Mouse (Mus musculus) ovary, adult 18-20 months (tissue): ENCODE results near the gene Thap8.
"Not testable (repeated sequence)": the region's sequence is repeated elsewhere in the genome, so short reads cannot be mapped to it uniquely, and the experiment has no call there.

ENCODE experiments used
- DNase-seq: peaks from one replicate; pipeline ENCODE4 v3.0.0; 2022; ENCODE audit warnings: low spot score, mixed read lengths

Gene Thap8

GRCm38 (mm10) chr7:30279951-30280669, at the start of gene Thap8, which contains the start of gene Wdr62:
TSS of gene Thap8 (plus strand) at chr7:30280094.
TSS of gene Wdr62 (minus strand) at chr7:30280419.
- peak; percentile 86 for DNase-seq

GRCm38 (mm10) chr7:30231328-30231668, 48.6 kb upstream of the Thap8 start:
- DNase-seq, result no peak

- peak; percentile 99 for DNase-seq
Observed at GRCm38 (mm10) chr7:30231669-30232454, 48.0 kb upstream of the Thap8 start, which contains the start of the genes Polr2i and Tbcb. TSS of gene Polr2i (plus strand) at chr7:30231948. TSS of gene Tbcb (minus strand) at chr7:30232272.

GRCm38 (mm10) chr7:30232631-30233148, 47.2 kb upstream of the Thap8 start:
- DNase-seq, result peak; percentile 53

- no peak for DNase-seq
Observed at GRCm38 (mm10) chr7:30233387-30233786, 46.5 kb upstream of the Thap8 start.

- no peak for DNase-seq
Observed at GRCm38 (mm10) chr7:30234276-30234858, 45.5 kb upstream of the Thap8 start.

GRCm38 (mm10) chr7:30235091-30235490, 44.8 kb upstream of the Thap8 start:
- DNase-seq, result no peak

GRCm38 (mm10) chr7:30235625-30236024, 44.3 kb upstream of the Thap8 start, which contains the start of gene Ovol3:
TSS of gene Ovol3 (minus strand) at chr7:30235725.
- DNase-seq, result no peak

GRCm38 (mm10) chr7:30237374-30237773, 42.5 kb upstream of the Thap8 start:
- DNase-seq, result not testable (repeated sequence)

- DNase-seq, result peak; percentile 53
Observed at GRCm38 (mm10) chr7:30251956-30252954, 27.6 kb upstream of the Thap8 start.

- DNase-seq, result peak; percentile 28
Observed at GRCm38 (mm10) chr7:30265041-30265440, 14.9 kb upstream of the Thap8 start.

- no peak for DNase-seq
Observed at GRCm38 (mm10) chr7:30265531-30265930, 14.4 kb upstream of the Thap8 start.

GRCm38 (mm10) chr7:30265935-30266334, 14.0 kb upstream of the Thap8 start:
- DNase-seq, result no peak

GRCm38 (mm10) chr7:30266780-30267179, 13.1 kb upstream of the Thap8 start:
- DNase-seq, result no peak

GRCm38 (mm10) chr7:30269641-30270040, 10.3 kb upstream of the Thap8 start:
- no peak for DNase-seq

GRCm38 (mm10) chr7:30274383-30274782, 5.5 kb upstream of the Thap8 start:
- DNase-seq, result no peak

- no peak for DNase-seq
Observed at GRCm38 (mm10) chr7:30278911-30279310, 983 bp upstream of the Thap8 start.

- no peak for DNase-seq
Observed at GRCm38 (mm10) chr7:30279536-30279935, 358 bp upstream of the Thap8 start.

- DNase-seq, result peak; percentile 83
Observed at GRCm38 (mm10) chr7:30280670-30281138, 810 bp downstream of the Thap8 start.

GRCm38 (mm10) chr7:30281522-30281921, 1.6 kb downstream of the Thap8 start:
- no peak for DNase-seq

- no peak for DNase-seq
Observed at GRCm38 (mm10) chr7:30282740-30283139, 2.8 kb downstream of the Thap8 start.
